Mouse (Mus musculus) G1E-ER4 (cell line): ENCODE measurements around the gene Pgls. TPM values are rescaled to one million over a fixed set of nuclear protein-coding genes. Genes with fewer than 3 reads are reported as not detected.

Source experiments
- GATA1 ChIP-seq: IDR thresholded peaks from one replicate; pipeline ENCODE4 v1.8.0; 2012; ENCODE audit warnings: low read length, inconsistent platforms
- polyA plus RNA-seq: library from polyadenylated mRNA; stranded (reverse); fragments of >175 nt; gene quantifications from 2 replicates; pipeline ENCODE4 v1.2.3, GENCODE M21; 2012

The Pgls gene
- polyA plus RNA-seq, 1 experiment = 435 TPM

DNA sequence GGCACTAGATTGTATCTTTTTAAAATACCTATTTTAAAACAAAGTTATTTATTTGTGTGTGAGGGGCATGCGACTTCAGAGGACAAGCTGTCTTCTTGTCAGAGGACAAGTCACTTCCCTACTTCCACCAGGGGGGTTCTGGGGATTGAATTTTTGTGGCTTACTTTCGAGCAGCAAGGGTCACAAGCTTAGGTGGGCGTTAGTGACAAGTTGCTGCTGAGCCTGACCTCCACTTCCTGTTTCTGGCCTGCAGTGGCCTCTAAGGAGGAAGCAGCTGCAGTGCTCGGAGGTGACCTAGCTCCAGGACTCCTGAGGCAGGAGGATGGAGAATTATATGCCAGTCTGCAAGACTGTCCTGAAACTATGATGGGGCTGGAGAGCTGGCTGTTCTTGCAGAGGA is 21.4 kb downstream of the Pgls start:
- no peak for TF ChIP-seq GATA1

DNA sequence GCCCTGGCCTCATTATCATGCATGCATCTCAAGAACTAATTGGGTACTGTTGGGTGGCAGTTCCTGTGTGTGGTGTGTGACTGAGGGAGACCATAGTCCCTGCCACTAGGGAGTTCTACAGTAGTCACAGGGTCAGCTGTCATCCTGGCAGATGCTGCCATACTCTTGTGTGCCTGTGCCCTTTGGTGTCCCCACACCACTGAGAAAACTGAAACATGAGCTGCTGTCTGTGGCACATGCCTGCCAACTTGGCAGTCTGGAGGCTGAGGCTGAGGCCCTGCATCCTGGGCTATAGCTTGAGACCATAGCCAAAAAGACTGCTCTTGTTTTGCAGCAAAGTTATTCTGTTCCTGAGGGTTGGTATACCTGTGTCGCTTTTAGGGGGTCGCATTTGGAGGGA is 27.8 kb downstream of the Pgls start:
- no peak for TF ChIP-seq GATA1

DNA sequence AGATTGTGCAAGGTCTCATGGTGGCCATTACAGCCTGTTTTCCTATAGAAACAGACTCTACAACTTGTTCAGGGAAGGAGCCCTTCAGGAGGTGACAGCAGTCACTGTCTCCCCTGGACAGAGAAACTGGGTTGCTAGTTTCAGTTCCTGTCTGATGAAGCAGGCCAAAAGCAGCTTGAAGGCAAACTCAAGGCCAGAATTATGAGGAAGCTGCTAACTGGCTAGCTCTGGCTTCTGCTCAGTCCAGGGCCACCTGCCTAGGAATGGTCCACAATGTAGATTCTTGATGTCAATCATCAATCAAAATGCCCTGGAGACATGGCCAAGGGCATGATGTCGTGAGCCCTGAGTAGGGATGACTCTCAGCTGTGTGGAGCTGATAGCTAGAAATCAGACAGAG is 33.1 kb downstream of the Pgls start:
- no peak for TF ChIP-seq GATA1

DNA sequence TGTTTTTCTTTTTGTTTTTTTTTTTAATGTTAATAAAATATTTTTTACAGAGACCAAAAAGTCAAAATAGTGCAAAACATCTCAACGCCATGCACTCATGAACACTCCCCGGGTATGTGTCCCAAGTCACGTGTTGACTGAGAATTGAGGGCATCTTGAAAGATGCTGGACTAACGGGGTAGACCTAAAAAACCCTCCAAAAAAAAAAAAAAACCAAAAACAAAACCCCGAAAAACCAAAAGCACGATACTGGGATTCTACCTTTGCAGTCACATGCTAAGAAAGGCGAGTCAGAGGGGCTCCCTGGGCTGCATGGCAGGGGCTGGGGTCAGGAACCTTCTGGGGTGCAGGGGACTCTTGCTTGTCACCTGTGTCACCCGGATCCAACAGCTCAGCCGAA is 34.8 kb downstream of the Pgls start:
- no peak for TF ChIP-seq GATA1

DNA sequence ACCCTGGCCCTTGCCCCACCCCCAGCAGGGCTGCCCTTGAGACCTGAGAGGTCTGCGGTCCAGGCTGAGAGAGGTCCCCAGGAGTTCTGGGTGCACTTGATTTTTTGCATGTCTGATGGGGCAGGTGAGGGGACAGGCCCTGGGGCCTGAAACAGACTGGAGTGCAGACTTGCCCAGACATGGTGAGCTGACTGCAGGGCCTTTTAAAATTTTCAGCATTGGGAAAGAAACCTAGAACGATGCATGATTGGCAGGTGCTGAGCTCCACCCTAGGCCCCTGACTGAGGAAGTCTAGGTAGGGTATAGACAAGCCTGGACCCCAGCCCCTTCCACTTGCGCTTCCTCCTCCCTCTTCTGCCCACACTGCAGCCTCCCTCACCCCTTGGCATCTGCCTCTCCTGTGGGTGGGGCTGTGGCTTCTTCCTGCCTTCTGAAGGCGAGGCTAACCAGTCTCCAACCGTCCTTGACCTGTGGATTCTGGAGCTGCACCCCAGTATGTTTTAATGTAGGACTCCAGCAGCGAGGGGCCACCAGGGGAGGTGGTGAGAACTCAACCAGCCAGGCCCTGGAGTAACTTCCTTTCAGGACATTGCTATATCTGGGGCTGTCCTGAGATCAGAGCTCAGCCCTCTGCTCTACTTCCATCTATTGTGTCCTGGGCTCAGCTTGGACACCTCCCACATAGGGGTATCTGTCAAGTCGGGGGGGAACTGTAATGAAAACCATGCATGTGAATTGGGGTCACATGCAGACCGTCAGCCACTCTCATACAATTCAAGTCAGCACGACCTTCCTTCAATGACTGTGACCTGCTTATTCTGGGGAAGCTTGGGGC is 35.5 kb downstream of the Pgls start:
- TF ChIP-seq GATA1 = no peak

DNA sequence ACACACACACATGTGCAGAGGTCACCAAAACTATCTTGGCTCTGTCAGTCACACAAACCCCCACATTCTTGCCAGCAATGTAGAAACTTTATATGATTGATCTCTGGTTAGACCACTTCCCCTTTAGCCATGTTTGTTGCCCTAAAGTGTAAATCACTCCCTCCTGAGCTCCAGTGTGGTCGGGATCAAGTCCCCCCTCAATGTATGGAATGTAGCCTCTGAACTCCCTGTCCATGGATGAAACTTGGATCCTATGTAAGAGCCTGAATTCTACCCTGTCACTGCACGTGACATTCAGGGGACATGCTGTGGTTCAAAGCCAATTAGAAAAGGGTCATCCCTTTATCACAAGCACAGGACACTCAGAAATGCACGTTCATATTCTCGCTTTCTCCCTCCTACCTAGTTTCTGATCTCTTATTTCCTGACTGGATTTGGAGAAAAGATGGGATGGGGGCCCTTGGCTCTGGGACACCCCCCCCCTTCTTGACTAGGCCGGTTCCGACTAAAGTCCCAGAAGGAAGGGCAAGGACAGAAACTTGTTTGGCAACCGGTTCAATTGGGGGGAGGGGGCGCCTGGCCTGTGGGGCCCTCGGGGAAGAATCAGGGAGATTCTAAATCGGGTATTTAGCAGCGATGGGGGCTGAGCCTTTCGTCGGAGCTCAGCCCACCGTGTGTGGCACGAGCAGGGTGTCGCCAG is 36.6 kb downstream of the Pgls start:
- no peak for TF ChIP-seq GATA1

DNA sequence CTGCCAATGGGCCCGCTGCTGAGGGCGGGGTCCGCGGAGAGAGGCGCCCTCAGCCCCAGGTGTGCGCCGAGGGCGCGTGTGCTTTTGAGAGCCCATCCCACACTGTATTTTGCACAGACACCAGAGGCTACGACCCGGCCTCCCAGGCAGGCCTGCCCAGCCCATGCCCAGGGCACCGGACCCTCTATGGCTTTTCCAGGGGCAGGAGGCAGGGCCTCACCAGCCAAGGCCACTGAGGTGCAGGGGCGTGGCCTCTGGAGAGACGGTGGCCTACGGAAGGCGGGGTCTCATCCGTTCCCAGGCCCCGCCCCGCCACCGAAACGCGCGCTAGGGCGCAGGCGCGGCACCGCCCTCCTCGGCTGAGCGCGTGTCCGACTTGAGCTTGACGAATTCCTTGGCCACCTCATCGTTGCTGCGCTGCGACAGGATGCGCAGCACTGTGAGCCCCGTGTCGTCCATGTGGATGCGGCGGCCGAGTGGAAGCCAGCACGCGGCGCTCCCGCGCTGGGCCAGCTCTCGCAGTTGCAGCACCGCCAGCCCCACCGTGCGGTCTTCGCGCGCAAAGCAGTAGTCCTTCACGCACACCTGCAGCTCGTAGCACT is 37.2 kb downstream of the Pgls start:
- TF ChIP-seq GATA1 = no peak

DNA sequence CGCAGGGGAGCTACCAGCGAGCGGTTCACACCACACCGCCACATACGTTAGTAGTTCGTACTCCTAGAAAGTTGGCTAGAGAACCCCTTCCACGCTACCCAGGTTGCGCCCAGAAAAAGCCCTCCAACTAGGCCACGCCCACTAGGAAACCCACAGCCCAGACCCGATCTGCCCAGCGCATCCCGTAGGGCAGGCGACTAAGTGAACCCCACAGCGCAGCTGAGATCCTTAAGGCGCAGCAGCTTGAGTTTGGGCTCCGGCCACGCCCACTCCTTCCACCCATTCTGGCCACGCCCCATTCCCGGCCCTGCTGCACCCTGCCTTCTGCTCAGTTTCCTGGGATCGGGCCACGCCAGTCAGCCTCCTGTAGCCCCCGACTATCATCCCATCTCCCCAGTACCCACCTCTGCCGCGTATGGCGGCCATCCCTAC is 37.8 kb downstream of the Pgls start:
- no peak for TF ChIP-seq GATA1

DNA sequence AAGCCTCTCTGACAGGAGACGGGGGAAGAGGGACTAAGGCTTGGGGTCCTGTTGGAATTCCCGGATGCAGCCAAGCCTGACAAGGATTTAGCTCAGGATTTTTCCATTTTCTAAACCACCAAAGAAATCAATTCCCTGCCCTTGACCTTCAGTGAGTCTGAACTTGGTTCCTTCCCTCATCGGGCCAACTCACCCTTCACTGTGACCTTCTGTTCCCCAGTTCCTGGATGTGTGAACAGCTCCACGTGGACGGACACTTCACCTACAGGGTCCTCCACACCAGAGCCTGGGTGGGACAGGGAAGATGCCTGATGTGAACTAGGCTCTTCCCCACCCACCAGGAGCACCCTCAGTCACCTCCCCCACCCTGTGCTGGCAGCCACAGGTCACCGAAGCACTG is 38.8 kb downstream of the Pgls start:
- no peak for TF ChIP-seq GATA1

DNA sequence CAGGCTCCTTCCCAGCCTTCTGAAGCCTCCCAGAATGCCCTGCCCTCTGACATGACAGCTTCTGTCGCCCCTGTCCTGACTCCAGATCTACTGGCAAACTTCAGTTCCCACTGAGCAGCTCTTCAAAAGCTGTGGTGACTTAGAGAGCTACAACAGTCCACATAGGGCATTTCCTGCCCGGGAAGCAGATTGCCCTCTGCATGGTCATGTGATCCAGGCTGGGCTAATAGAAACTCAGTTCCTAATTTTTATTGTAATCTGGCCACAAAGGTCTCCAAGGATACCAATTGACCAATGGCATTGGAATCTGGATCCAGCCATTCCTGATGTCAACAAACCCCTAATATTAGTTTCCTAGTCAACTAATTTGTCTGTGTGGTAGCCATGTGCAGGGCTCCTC is 39.9 kb downstream of the Pgls start:
- no peak for TF ChIP-seq GATA1

DNA sequence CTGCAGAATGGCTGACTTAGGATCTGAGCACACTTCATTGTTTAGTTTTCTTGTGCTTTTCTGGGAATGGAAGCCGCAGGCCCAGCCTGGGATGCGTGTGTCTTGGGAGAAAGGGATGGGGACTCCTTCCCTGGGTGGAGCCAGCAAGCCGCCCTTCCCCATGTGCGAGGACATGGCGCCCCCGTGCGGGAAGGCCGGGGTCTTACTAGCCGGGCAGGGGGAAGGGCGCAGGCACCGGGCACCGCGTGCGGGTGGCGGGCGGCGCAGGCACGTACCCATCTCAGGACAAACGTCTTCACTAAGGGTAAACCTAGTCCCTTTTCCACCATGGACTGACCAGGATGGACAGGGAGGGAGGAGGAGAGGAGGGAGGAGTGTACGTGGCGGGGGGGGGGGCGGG is 41.2 kb downstream of the Pgls start:
- TF ChIP-seq GATA1 = no peak

DNA sequence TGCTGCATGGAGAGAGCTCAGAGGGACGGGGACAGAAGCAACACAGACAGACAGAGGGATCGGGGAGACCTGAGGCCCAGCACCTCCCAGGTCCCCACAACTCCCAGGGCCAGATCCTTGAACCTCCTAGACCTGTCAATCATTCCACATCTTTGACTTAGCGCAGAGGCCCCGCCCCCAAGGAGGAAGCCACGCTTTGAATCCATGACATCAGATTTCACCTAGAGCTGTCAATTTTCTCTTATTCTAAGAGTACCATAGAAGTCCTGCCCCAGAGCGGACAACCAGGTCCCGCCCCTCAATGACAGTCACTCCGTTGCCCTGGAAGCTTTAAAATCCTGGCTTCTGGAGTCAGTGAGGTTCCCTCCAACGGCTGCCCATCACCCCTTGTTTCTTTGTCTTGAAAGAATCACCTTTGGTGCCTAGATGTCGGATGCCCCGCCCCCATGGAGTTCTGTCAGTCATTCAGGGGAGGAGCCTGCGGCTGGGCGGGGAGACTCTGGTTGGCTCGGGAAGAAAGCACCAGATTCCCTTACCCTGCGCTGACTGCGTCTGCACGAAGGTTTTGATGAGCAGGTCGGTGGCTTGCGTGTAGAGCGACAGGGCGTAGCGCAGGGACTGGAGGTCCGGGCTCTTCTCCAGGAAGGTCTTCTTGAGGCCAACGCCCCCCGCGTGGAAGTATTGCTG is 42.1 kb downstream of the Pgls start:
- TF ChIP-seq GATA1 = no peak

DNA sequence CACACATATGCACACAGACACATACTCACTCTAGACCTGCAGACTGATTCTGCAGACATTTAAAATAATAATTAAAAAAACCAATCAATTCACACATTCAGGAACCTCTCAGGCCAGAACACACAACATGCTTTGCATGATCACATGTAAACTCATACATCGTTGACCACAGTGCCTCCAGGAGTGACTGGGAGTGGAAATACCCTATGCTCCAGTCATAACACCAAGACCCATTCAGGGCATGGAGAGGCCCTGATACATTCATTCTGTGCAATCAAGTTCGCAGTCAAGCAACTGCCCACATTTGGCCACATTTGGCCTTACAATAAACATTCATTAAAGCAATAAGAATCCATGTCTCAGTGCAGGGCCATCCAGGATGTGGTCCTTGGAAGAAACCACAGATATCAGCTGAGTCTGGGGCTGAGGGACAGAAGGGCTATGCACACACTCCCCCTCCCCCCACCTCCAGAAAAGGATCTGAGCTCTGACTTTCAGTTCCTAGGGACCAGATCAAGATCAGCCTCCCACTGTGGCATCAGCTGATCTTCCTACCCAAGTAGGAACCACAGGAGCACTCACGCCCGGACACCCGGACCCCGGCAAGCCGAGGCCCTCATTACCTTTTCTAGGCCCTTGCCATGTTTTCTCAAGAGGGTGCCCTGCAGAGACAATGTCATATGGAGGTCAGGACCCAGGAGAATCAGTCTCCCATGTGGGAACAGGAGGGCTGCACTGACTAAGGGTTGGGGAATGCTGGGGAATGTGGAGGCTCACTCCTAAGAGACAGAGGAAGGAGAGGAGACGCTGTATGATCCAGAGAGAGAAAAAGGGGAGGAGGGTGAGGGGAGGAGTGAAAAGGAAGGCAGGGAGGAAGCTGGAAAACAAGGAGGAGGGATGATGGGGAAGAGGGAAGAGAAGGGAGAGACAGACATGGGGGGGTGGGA is 45.4 kb downstream of the Pgls start:
- TF ChIP-seq GATA1 = no peak

DNA sequence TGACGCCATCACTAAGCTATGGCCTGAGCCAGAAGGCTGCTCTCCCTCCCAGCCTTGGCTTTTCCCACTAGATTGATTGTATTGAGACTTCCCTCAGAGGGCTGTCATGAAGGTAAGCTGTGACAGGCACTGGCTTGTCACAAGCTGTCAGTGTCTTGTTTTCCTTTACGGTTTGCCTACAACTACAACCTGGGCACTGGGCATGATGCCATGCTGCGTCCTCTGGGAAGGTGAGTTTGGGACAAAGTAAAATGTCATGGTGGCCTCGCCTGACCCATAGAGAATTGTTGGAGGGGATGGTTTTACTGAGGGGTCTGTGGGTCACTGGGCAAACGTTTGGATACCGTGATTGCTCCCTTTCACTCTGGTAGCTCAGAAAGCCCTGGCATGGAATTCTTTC is 46.3 kb downstream of the Pgls start:
- TF ChIP-seq GATA1 = no peak

DNA sequence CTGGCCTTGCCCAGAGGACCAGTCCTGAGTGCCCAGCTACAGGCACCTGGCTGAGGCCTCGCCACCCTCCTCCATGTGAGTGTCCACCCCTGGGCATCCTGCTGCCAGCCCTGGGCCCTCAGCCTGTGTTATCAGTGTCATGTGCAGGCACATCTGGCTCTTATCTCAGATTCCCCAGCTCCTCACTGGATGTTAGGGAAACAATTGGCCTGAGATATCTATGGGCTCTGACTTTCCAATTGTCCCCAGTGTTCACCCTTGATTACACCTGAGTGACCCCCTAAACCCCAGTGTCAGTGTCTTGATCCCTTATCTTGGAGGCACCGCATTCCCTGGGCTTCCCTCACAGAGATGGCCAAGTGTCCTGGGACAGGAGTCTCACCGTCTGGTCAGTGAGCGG is 47.3 kb downstream of the Pgls start:
- TF ChIP-seq GATA1 = no peak
